Mouse (Mus musculus): ENCODE data around the gene Naaa. TPM values are rescaled to one million over a fixed set of nuclear protein-coding genes. Genes with fewer than 3 reads are reported as not detected.
A peak's percentile ranks its signal among the peaks of the same experiment; 100 is the strongest.

Gene Naaa
- polyA plus RNA-seq, 1 experiment from 2014 or later, result 22.1 TPM

GRCm38 (mm10) chr5:92254476-92254875, 23.5 kb downstream of the Naaa start:
- H3K27me3 ChIP-seq, result no peaks in the 10 kb centered on the region
- WGBS, result 60% methylated on average over 6 of the region's 6 CpGs
- no peak overlapping the region for H3K9ac ChIP-seq
- ATAC-seq (ENCODE audit: insufficient number of reproducible peaks, low FRiP score, low TSS enrichment, low read depth), result no peak
- no peaks in the 10 kb centered on the region for H3K9me3 ChIP-seq
- H3K36me3 ChIP-seq, result no peaks in the 10 kb centered on the region
- H3K4me1 ChIP-seq, result peaks cover 6% of the 10 kb centered on the region
- H3K4me3 ChIP-seq, result no peak overlapping the region
- no peak overlapping the region for H3K4me2 ChIP-seq
- no peak overlapping the region for H3K27ac ChIP-seq

- WGBS, result 26% methylated on average over 18 of the region's 18 CpGs
- no peak overlapping the region for H3K4me2 ChIP-seq
Observed at GRCm38 (mm10) chr5:92252797-92253343, 25.1 kb downstream of the Naaa start.

GRCm38 (mm10) chr5:92252031-92252430, 25.9 kb downstream of the Naaa start:
- Histone ChIP-seq H3K4me1 (peaks cover 6% of the 10 kb centered on the region), H3K27ac (no peak overlapping the region), H3K4me3 (no peak overlapping the region), H3K36me3 (no peaks in the 10 kb centered on the region), H3K9ac (no peak overlapping the region), H3K27me3 (no peaks in the 10 kb centered on the region), H3K9me3 (no peaks in the 10 kb centered on the region), H3K4me2 (no peak overlapping the region)
- whole genome bisulfite sequencing, result 90% methylated on average over 6 of the region's 6 CpGs
- ATAC-seq (ENCODE audit: insufficient number of reproducible peaks, low FRiP score, low TSS enrichment, low read depth), result no peak

More at GRCm38 (mm10) chr5:92252797-92253343, 25.1 kb downstream of the Naaa start:
- H3K4me1 ChIP-seq, result peaks cover 6% of the 10 kb centered on the region
- H3K27ac ChIP-seq, result no peak overlapping the region
- no peak overlapping the region for H3K9ac ChIP-seq
- no peak overlapping the region for H3K4me3 ChIP-seq
- no peaks in the 10 kb centered on the region for H3K9me3 ChIP-seq
- no peaks in the 10 kb centered on the region for H3K27me3 ChIP-seq
- H3K36me3 ChIP-seq, result no peaks in the 10 kb centered on the region
- no peak for ATAC-seq (ENCODE audit: insufficient number of reproducible peaks, low FRiP score, low TSS enrichment, low read depth)

- whole genome bisulfite sequencing, result 80% methylated on average over 11 of the region's 11 CpGs
- no peak for ATAC-seq (ENCODE audit: insufficient number of reproducible peaks, low FRiP score, low TSS enrichment, low read depth)
Observed at GRCm38 (mm10) chr5:92248614-92249013, 29.4 kb downstream of the Naaa start.

GRCm38 (mm10) chr5:92245483-92245882, 32.5 kb downstream of the Naaa start:
- Histone ChIP-seq H3K4me3 (no peak overlapping the region), H3K4me2 (no peak overlapping the region), H3K27me3 (no peaks in the 10 kb centered on the region), H3K27ac (no peak overlapping the region), H3K36me3 (no peaks in the 10 kb centered on the region), H3K9ac (no peak overlapping the region), H3K4me1 (no peaks in the 10 kb centered on the region), H3K9me3 (no peaks in the 10 kb centered on the region)
- no peak for ATAC-seq (ENCODE audit: insufficient number of reproducible peaks, low FRiP score, low TSS enrichment, low read depth)
- 87% methylated on average over 9 of the region's 9 CpGs for WGBS

More at GRCm38 (mm10) chr5:92248614-92249013, 29.4 kb downstream of the Naaa start:
- Histone ChIP-seq H3K27ac (no peak overlapping the region), H3K9ac (no peak overlapping the region), H3K9me3 (no peaks in the 10 kb centered on the region), H3K4me2 (no peak overlapping the region), H3K36me3 (no peaks in the 10 kb centered on the region), H3K4me3 (no peak overlapping the region), H3K27me3 (no peaks in the 10 kb centered on the region), H3K4me1 (peaks cover 6% of the 10 kb centered on the region)

GRCm38 (mm10) chr5:92244900-92245299, 33.1 kb downstream of the Naaa start:
- WGBS, result 94% methylated on average over 2 of the region's 2 CpGs
- H3K4me2 ChIP-seq, result no peak overlapping the region
- no peaks in the 10 kb centered on the region for H3K4me1 ChIP-seq
- no peaks in the 10 kb centered on the region for H3K36me3 ChIP-seq
- no peak overlapping the region for H3K4me3 ChIP-seq
- H3K9ac ChIP-seq, result no peak overlapping the region
- no peak overlapping the region for H3K27ac ChIP-seq
- H3K9me3 ChIP-seq, result no peaks in the 10 kb centered on the region
- no peaks in the 10 kb centered on the region for H3K27me3 ChIP-seq
- ATAC-seq (ENCODE audit: insufficient number of reproducible peaks, low FRiP score, low TSS enrichment, low read depth), result no peak

- ATAC-seq (ENCODE audit: insufficient number of reproducible peaks, low FRiP score, low TSS enrichment, low read depth), result no peak
- no peak overlapping the region for H3K9ac ChIP-seq
- WGBS, result 90% methylated on average over 12 of the region's 12 CpGs
- H3K36me3 ChIP-seq, result no peaks in the 10 kb centered on the region
- no peak overlapping the region for H3K4me2 ChIP-seq
- no peak overlapping the region for H3K4me3 ChIP-seq
- no peaks in the 10 kb centered on the region for H3K27me3 ChIP-seq
- 0 out of 2 replicates have a peak, but pooled peaks cover 3% of the 10 kb centered on the region for H3K4me1 ChIP-seq
- H3K27ac ChIP-seq, result no peak overlapping the region
- H3K9me3 ChIP-seq, result no peaks in the 10 kb centered on the region
Observed at GRCm38 (mm10) chr5:92240769-92241168, 37.2 kb downstream of the Naaa start.

GRCm38 (mm10) chr5:92239333-92240232, 38.4 kb downstream of the Naaa start:
- Histone ChIP-seq H3K27me3 (no peaks in the 10 kb centered on the region), H3K9ac (no peak overlapping the region), H3K9me3 (no peaks in the 10 kb centered on the region), H3K4me3 (no peak overlapping the region), H3K36me3 (no peaks in the 10 kb centered on the region), H3K4me1 (0 out of 2 replicates have a peak, but pooled peaks cover 3% of the 10 kb centered on the region), H3K4me2 (no peak overlapping the region), H3K27ac (no peak overlapping the region)
- peak; percentile 24; the same call in 1 of the 2 replicates for ATAC-seq (ENCODE audit: insufficient number of reproducible peaks, low FRiP score, low TSS enrichment, low read depth)
- 46% methylated on average over 29 of the region's 29 CpGs for WGBS

- H3K27ac ChIP-seq, result no peak overlapping the region
- H3K4me2 ChIP-seq, result no peak overlapping the region
- H3K36me3 ChIP-seq, result no peaks in the 10 kb centered on the region
- H3K4me1 ChIP-seq, result 0 out of 2 replicates have a peak, but pooled peaks cover 3% of the 10 kb centered on the region
- 57% methylated on average over 5 of the region's 5 CpGs for WGBS
- ATAC-seq (ENCODE audit: insufficient number of reproducible peaks, low FRiP score, low TSS enrichment, low read depth), result no peak
- H3K4me3 ChIP-seq, result no peak overlapping the region
- H3K9ac ChIP-seq, result no peak overlapping the region
- H3K27me3 ChIP-seq, result no peaks in the 10 kb centered on the region
- H3K9me3 ChIP-seq, result no peaks in the 10 kb centered on the region
Observed at GRCm38 (mm10) chr5:92234939-92235557, 42.9 kb downstream of the Naaa start.

GRCm38 (mm10) chr5:92233366-92233765, 44.6 kb downstream of the Naaa start:
- H3K4me3 ChIP-seq, result no peak overlapping the region
- no peaks in the 10 kb centered on the region for H3K4me1 ChIP-seq
- no peaks in the 10 kb centered on the region for H3K27me3 ChIP-seq
- H3K27ac ChIP-seq, result no peak overlapping the region
- no peak for ATAC-seq (ENCODE audit: insufficient number of reproducible peaks, low FRiP score, low TSS enrichment, low read depth)
- H3K4me2 ChIP-seq, result no peak overlapping the region
- WGBS, result 83% methylated on average over 4 of the region's 4 CpGs
- H3K9me3 ChIP-seq, result no peaks in the 10 kb centered on the region
- no peaks in the 10 kb centered on the region for H3K36me3 ChIP-seq
- no peak overlapping the region for H3K9ac ChIP-seq

- Histone ChIP-seq H3K9me3 (no peaks in the 10 kb centered on the region), H3K36me3 (no peaks in the 10 kb centered on the region), H3K27ac (no peak overlapping the region), H3K9ac (no peak overlapping the region), H3K27me3 (no peaks in the 10 kb centered on the region), H3K4me2 (no peak overlapping the region), H3K4me3 (no peak overlapping the region), H3K4me1 (no peaks in the 10 kb centered on the region)
- 75% methylated on average over 10 of the region's 10 CpGs for WGBS
- ATAC-seq (ENCODE audit: insufficient number of reproducible peaks, low FRiP score, low TSS enrichment, low read depth), result no peak
Observed at GRCm38 (mm10) chr5:92231836-92232235, 46.1 kb downstream of the Naaa start.

GRCm38 (mm10) chr5:92230306-92230705, 47.7 kb downstream of the Naaa start:
- Histone ChIP-seq H3K4me1 (no peaks in the 10 kb centered on the region), H3K27ac (no peak overlapping the region), H3K4me3 (no peak overlapping the region), H3K4me2 (no peak overlapping the region), H3K9me3 (no peaks in the 10 kb centered on the region), H3K36me3 (no peaks in the 10 kb centered on the region), H3K27me3 (no peaks in the 10 kb centered on the region), H3K9ac (no peak overlapping the region)
- ATAC-seq (ENCODE audit: insufficient number of reproducible peaks, low FRiP score, low TSS enrichment, low read depth), result no peak
- WGBS, result 78% methylated on average over 11 of the region's 11 CpGs

All from limb, embryonic 15.5 days (tissue).